Mouse (Mus musculus): ENCODE data around the gene Abhd10. TPM values are rescaled to one million over a fixed set of nuclear protein-coding genes. Genes with fewer than 3 reads are reported as not detected.

Gene Abhd10
- polyA plus RNA-seq, 1 experiment from 2014 or later, result 44.8 TPM

GRCm38 (mm10) chr16:45765102-45765501 lies 22.3 kb upstream of the Abhd10 start:
- H3K4me1 ChIP-seq (replicated peaks), result peaks cover 14% of the 10 kb centered on the region; the same call in 1 of the 2 replicates
- no peaks in the 10 kb centered on the region for H3K27me3 ChIP-seq
- no peak for ATAC-seq (ENCODE audit: low read depth)
- H3K4me3 ChIP-seq, result no peak overlapping the region
- 93% methylated on average over 3 of the region's 3 CpGs for WGBS
- no peak overlapping the region for H3K9ac ChIP-seq
- no peak overlapping the region for H3K4me2 ChIP-seq
- H3K36me3 ChIP-seq, result 0 out of 2 replicates have a peak, but pooled peaks cover 3% of the 10 kb centered on the region
- H3K9me3 ChIP-seq, result no peaks in the 10 kb centered on the region
- no peak overlapping the region for H3K27ac ChIP-seq (replicated peaks)

DNA sequence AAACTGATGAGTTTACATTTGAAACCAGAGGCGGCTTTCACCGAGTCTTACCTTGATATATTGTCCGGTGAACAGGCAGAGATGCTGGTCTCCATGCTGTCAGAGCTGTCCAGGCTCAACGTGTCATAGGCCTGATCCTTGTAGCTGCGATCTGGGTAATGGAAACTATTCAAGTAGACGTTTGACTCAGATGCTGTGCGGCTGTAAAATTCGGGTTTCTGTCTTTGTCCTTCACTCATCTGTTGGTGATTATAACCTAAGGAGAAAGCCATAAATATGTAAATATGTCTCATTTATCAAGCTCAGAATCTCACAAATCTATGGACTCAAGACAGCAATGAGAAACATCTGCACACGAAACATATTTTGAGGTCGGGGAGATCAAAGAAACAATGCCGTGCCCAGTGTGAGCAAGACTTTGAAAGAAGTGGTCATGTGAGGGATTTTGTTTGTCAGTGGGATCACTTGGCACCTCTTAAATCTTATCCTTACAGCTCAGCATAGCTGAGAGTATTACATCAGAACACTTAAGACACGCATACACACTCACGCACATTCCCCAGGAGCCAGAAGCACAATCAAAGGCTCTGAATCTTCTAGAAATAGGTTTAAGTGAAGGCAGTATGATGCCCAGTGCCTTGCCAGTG lies 20.2 kb upstream of the Abhd10 start:
- Histone ChIP-seq H3K36me3 (0 out of 2 replicates have a peak, but pooled peaks cover 3% of the 10 kb centered on the region), H3K4me2 (no peak overlapping the region), H3K9me3 (no peaks in the 10 kb centered on the region), H3K27me3 (no peaks in the 10 kb centered on the region), H3K27ac (replicated peaks) (no peak overlapping the region), H3K9ac (no peak overlapping the region), H3K4me3 (no peak overlapping the region), H3K4me1 (replicated peaks) (peaks cover 10% of the 10 kb centered on the region; the same call in 1 of the 2 replicates)
- 64% methylated on average over 13 of the region's 13 CpGs for WGBS
- ATAC-seq (ENCODE audit: low read depth), result no peak

GRCm38 (mm10) chr16:45761425-45761824 lies 18.7 kb upstream of the Abhd10 start:
- no peak overlapping the region for H3K9ac ChIP-seq
- no peak overlapping the region for H3K4me3 ChIP-seq
- ATAC-seq (ENCODE audit: low read depth), result no peak
- H3K4me1 ChIP-seq (replicated peaks), result no peaks in the 10 kb centered on the region
- H3K9me3 ChIP-seq, result no peaks in the 10 kb centered on the region
- H3K36me3 ChIP-seq, result 0 out of 2 replicates have a peak, but pooled peaks cover 3% of the 10 kb centered on the region
- 78% methylated on average over 1 of the region's 1 CpGs for WGBS
- H3K27ac ChIP-seq (replicated peaks), result no peak overlapping the region
- H3K27me3 ChIP-seq, result no peaks in the 10 kb centered on the region
- H3K4me2 ChIP-seq, result no peak overlapping the region

DNA sequence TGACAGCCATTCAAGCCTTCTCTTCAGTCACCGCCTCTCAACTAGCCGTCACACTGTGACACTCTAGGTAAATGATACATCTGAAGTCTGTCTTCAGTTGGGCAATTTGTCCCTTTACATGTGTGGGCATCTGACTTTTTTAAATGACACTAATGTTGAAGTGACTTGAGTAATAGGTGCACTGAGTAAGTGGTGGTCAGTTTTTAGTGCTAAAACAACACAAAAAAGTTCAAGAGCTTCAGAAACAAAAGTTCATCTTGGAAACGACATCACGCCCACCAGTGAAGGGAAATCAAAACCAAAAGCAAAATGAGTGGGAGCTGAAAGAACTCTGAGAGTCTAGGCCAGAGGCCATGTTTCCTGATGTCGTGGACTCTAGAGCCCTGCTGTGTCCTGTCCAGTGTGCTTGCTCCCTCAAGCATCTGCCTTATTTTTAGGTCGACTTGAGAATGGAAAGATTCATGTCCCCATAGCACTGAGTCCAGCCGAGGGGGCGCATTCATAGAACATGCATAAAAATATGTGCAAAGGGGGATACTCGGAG lies 16.0 kb upstream of the Abhd10 start:
- no peak for ATAC-seq (ENCODE audit: low read depth)
- 85% methylated on average over 9 of the region's 9 CpGs for WGBS

DNA sequence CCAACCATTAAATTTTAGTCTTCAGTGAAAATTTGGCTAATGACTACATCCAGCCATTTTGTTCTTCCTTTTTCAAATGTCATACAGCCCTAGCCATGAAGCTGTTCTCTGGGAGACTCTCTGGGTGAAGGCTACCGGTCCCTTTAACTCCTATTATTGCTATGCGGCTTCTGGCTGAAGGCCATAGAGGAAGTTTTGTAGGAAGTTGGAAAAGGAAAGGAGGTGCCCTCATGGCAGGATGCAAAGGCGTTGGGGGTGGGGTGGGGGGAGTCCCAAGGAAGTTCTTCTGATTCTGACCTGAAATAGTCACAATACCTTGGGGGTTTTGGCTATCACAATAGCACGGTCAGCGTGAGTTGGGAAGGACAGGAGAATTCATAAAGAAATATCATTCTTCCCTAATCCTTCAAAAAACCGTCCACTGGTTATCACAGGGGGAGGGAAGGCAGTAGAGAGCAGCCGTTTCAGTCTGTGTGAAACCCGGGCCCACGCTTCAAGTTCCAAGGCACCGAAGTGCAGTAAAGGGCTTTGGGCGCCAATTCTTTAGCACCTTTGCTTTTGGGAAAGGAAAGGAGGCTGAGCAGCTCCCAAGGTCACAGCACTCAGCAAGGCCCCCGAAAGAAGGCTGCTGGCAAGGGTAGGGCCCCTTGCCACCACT lies 14.8 kb upstream of the Abhd10 start:
- WGBS, result 88% methylated on average over 12 of the region's 12 CpGs
- Histone ChIP-seq H3K9ac (no peak overlapping the region), H3K27ac (replicated peaks) (0 out of 2 replicates have a peak overlapping the region, but pooled peaks have one; percentile 18), H3K27me3 (no peaks in the 10 kb centered on the region), H3K4me3 (no peak overlapping the region), H3K36me3 (0 out of 2 replicates have a peak, but pooled peaks cover 3% of the 10 kb centered on the region), H3K9me3 (no peaks in the 10 kb centered on the region), H3K4me1 (replicated peaks) (no peaks in the 10 kb centered on the region), H3K4me2 (no peak overlapping the region)
- 0 out of 2 replicates have a peak, but pooled peaks have one; percentile 32 for ATAC-seq (ENCODE audit: low read depth)

More for the DNA sequence above, 16.0 kb upstream of the Abhd10 start:
- Histone ChIP-seq H3K36me3 (0 out of 2 replicates have a peak, but pooled peaks cover 3% of the 10 kb centered on the region), H3K4me1 (replicated peaks) (no peaks in the 10 kb centered on the region), H3K27ac (replicated peaks) (no peak overlapping the region), H3K4me3 (no peak overlapping the region), H3K9me3 (no peaks in the 10 kb centered on the region), H3K4me2 (no peak overlapping the region), H3K9ac (no peak overlapping the region), H3K27me3 (no peaks in the 10 kb centered on the region)

GRCm38 (mm10) chr16:45756855-45757254 lies 14.1 kb upstream of the Abhd10 start:
- 43% methylated on average over 9 of the region's 9 CpGs for WGBS
- no peak overlapping the region for H3K27ac ChIP-seq (replicated peaks)
- no peak overlapping the region for H3K4me2 ChIP-seq
- no peaks in the 10 kb centered on the region for H3K27me3 ChIP-seq
- no peaks in the 10 kb centered on the region for H3K4me1 ChIP-seq (replicated peaks)
- H3K36me3 ChIP-seq, result 0 out of 2 replicates have a peak, but pooled peaks cover under 1% of the 10 kb centered on the region
- H3K9ac ChIP-seq, result no peak overlapping the region
- H3K9me3 ChIP-seq, result no peaks in the 10 kb centered on the region
- peak; percentile 72 for ATAC-seq (ENCODE audit: low read depth)
- H3K4me3 ChIP-seq, result no peak overlapping the region

GRCm38 (mm10) chr16:45743591-45744144 lies 913 bp upstream of the Abhd10 start:
- peak; percentile 7; the same call in 1 of the 2 replicates for ATAC-seq (ENCODE audit: low read depth)
- Histone ChIP-seq H3K9me3 (no peaks in the 10 kb centered on the region), H3K36me3 (peaks cover 7% of the 10 kb centered on the region; the same call in 1 of the 2 replicates), H3K4me3 (peak overlapping the region; percentile 80), H3K27ac (replicated peaks) (peak overlapping the region; percentile 94), H3K9ac (no peak overlapping the region), H3K4me1 (replicated peaks) (peaks cover 27% of the 10 kb centered on the region), H3K4me2 (peak overlapping the region; percentile 68), H3K27me3 (no peaks in the 10 kb centered on the region)
- WGBS, result 69% methylated on average over 4 of the region's 4 CpGs

GRCm38 (mm10) chr16:45737880-45738279 lies 4.9 kb downstream of the Abhd10 start:
- Histone ChIP-seq H3K4me1 (replicated peaks) (peaks cover 18% of the 10 kb centered on the region), H3K4me2 (no peak overlapping the region), H3K36me3 (peaks cover 39% of the 10 kb centered on the region), H3K9me3 (no peaks in the 10 kb centered on the region), H3K27me3 (no peaks in the 10 kb centered on the region), H3K9ac (no peak overlapping the region), H3K4me3 (no peak overlapping the region), H3K27ac (replicated peaks) (no peak overlapping the region)
- ATAC-seq (ENCODE audit: low read depth), result no peak
- 92% methylated on average over 8 of the region's 8 CpGs for WGBS

GRCm38 (mm10) chr16:45736724-45737123 lies 6.0 kb downstream of the Abhd10 start:
- no peak overlapping the region for H3K27ac ChIP-seq (replicated peaks)
- no peak overlapping the region for H3K9ac ChIP-seq
- no peak for ATAC-seq (ENCODE audit: low read depth)
- H3K4me2 ChIP-seq, result no peak overlapping the region
- H3K36me3 ChIP-seq, result peaks cover 50% of the 10 kb centered on the region
- no peaks in the 10 kb centered on the region for H3K27me3 ChIP-seq
- peaks cover 15% of the 10 kb centered on the region for H3K4me1 ChIP-seq (replicated peaks)
- H3K9me3 ChIP-seq, result no peaks in the 10 kb centered on the region
- WGBS, result 92% methylated on average over 3 of the region's 3 CpGs
- no peak overlapping the region for H3K4me3 ChIP-seq

DNA sequence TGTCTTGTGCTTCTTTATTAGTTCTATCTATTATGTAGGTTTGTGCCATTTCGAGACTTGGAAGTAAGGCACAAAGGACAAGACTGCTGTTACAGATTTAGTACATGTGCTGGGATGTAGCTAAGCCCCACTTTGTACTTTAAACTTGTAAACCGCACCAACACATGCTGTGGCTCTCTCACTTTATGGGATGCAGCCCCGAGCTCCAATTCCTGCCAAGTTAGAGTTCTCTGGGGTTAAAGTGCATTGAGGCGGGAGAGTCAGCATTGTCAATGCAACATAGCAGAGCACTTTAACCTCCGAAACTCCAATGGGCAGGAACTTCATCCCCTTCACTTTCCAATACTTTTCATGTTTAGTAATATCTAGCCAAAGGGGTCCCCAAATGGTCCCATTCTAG lies 13.6 kb downstream of the Abhd10 start:
- Histone ChIP-seq H3K36me3 (peaks cover 33% of the 10 kb centered on the region), H3K9me3 (no peaks in the 10 kb centered on the region), H3K9ac (no peak overlapping the region), H3K27me3 (no peaks in the 10 kb centered on the region), H3K4me2 (no peak overlapping the region), H3K27ac (replicated peaks) (no peak overlapping the region), H3K4me3 (no peak overlapping the region), H3K4me1 (replicated peaks) (peaks cover 18% of the 10 kb centered on the region)
- no peak for ATAC-seq (ENCODE audit: low read depth)
- WGBS, result 81% methylated on average over 5 of the region's 5 CpGs

DNA sequence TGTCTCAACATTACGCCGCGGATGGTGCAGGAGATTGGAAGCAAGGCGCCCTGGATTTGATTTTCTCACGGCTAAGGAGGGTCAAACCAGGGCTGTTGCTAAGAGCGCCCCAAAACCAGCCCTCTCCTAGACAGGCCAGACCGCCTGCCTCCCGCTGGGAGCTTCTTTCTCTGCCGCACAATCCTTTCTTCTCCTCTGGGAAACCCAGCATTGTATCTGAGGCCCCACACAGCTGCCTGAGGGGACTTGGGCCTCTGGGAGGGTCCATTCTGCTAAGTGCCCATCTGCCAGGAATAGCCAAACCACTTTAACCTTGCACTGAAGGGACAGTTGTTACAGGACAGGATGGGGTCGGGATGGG lies 18.0 kb downstream of the Abhd10 start:
- peak overlapping the region; percentile 87 for H3K9ac ChIP-seq
- H3K36me3 ChIP-seq, result peaks cover 20% of the 10 kb centered on the region
- peak overlapping the region; percentile 99 for H3K27ac ChIP-seq (replicated peaks)
- H3K4me3 ChIP-seq, result peak overlapping the region; percentile 62
- H3K9me3 ChIP-seq, result no peaks in the 10 kb centered on the region
- ATAC-seq (ENCODE audit: low read depth), result peak; percentile 72
- under 1% methylated on average over 10 of the region's 10 CpGs for WGBS
- peak overlapping the region; percentile 75 for H3K4me2 ChIP-seq
- H3K4me1 ChIP-seq (replicated peaks), result peaks cover 51% of the 10 kb centered on the region
- no peaks in the 10 kb centered on the region for H3K27me3 ChIP-seq

Data from neural tube, embryonic 13.5 days (tissue).